Mouse (Mus musculus) gastrocnemius, postnatal 4 days (tissue): ENCODE data around the gene Hs2st1. TPM values are rescaled to one million over a fixed set of nuclear protein-coding genes. Genes with fewer than 3 reads are reported as not detected.

Experiments
- DNase-seq, 2 experiments: peaks; one replicate each; pipeline ENCODE4 v3.0.0; 2021 to 2022; ENCODE audit warnings: low spot score in 2 of 2, mixed read lengths in 2 of 2
- total RNA-seq, 2 experiments: library from RNA; stranded (reverse); gene quantifications; 2 replicates each; pipeline ENCODE4 v1.2.3; 2021

Gene Hs2st1
- total RNA-seq, 2 experiments from 2014 or later, result 36.7 to 37.7 TPM

- DNase-seq, result no peak
Observed at GRCm38 (mm10) chr3:144401292-144401691, 168.7 kb downstream of the Hs2st1 start.

DNA sequence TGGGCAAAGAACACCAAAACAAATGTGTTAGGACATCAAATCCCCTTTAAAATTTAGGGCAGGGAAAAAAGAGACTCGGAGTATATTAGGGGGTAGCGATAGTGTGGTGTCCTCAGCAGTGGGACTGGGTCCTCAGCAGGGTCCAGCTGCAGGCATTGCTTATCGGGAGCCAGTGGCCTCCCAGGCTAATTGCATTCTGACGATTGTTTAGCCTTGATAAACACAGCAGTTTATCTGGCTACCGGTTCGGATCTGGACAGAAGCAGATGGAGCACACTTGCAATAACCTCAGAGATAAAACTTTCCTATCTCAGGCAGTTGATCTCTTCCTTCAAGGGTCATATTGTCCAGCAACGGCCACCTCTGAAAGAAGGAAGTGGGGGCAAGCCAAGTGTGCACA is 169.1 kb downstream of the Hs2st1 start:
- DNase-seq, result no peak

- DNase-seq, result no peak
Observed at GRCm38 (mm10) chr3:144400374-144400773, 169.6 kb downstream of the Hs2st1 start.

DNA sequence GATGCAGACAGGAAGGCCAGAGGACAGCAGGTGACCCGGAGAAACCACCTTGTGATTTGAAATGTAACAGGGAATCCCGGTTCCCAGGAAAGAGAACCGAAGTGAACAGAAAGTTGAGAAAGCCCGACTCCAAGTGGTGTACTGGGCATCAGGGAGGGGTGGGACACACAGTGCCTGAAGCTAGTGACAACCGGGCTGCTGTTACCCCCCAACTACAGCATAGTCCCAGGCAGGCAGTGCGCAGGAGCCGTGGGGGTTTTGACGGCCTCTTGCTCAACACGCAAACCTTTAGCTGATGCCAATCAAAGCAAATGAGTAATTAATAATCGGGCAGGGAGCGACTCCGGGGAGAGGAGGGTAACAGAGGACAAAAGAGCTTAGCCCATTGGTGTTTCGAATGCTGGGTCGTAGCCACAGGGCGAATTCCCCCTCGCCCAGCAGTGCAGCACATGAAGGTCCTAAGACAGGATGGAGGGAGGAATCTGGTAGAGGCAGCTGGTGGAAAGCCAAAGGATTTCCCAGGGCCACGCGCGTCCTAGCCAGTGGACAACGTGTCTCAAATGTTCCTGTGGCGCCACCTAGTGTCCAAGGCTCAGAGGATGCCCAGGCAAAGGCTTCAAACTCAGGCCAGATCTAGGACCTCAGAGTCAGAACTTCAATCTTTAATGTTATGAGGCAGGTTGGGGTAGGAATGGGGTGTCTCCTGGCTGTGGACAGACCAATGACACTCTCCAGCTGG is 170.5 kb downstream of the Hs2st1 start:
- peak; percentile 78 to 91 for DNase-seq

DNA sequence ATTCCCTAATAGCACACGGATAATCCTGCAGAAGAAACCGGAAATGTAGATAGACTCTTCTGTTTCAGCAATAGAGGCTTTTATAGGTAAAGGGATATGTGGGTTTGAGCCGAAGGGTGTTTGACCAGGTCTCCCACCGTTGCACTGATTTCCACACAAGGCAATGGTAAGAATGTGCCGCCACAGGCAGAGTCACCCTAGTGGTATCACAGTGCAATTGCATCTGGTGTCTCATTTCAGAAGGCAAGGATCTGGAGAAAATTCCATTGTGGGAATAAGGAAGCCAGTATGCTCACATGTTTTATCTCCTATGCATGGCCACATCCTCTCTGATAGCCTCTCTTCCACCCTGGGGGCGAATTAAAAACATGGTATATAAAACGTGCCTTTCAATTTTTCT is 171.8 kb downstream of the Hs2st1 start:
- DNase-seq, result no peak

DNA sequence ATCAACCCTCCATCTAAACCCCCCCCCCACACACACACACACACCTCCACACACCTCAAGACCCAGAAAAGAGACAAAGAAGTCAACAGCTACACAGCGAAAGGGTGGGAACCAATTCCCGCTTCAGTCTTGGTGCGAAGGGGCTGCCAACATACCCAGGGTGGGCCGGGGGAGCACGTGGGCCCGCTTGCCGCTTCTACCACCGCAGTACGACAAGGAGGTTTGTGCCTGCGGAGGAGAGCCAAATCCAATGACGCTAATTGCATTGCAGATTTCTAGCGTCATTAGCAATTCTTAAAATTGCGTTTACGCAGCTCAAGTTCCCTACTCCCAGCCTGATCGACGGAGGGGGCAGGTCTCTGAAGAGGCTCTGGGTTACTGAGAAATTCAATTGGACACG is 173.5 kb downstream of the Hs2st1 start:
- DNase-seq, result no peak

DNA sequence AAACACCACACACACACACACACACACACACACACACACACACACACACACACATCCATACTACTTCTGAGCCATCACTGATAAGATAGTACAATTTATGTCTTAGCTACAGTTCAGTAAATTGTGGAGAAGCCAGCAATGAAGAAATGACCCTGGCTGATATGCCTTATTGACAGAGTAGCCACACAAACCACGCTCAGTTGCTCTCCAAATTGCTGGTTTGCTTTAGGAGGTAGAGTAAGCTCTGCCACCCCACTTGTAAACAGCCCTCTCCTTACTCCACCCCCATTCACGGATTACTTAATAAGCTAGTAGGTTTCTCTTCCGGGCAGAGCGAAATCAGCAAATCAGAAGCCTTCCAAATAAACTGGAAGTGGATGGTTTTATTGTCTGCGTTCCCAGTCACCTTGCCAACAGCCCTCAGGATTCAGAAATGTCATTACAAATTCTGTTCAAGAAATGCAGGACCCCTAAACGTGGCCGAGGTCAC is 175.5 kb downstream of the Hs2st1 start:
- no peak for DNase-seq

- DNase-seq, result no peak
Observed at GRCm38 (mm10) chr3:144386446-144386845, 183.5 kb downstream of the Hs2st1 start.

GRCm38 (mm10) chr3:144384648-144385047 is 185.3 kb downstream of the Hs2st1 start:
- no peak for DNase-seq

DNA sequence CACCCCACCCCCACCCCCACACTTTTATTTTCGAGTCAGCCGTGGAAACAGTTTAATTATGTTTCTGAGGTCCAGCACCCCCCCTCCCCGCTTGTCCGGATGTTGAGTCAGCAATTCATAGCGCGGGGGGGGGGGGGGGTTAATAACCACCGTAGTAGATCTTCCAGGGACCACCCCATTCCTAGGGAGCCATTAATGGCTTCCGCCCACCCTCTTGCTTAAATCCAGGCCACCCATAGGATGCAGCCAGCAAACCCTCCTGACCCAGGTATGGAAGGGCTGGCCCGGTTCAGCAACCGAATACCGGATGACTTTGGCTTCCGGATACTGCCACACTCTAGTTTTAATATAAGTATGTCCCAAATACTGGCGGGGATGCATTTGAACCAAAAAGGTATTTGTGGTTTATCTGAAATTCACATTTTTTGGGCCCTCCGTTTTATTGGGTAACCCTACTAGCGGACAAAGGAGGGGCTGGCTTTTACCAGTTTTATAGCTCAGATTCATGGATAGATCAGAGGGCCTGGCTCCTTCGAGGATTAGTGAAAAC is 188.5 kb downstream of the Hs2st1 start:
- DNase-seq, result no peak

DNA sequence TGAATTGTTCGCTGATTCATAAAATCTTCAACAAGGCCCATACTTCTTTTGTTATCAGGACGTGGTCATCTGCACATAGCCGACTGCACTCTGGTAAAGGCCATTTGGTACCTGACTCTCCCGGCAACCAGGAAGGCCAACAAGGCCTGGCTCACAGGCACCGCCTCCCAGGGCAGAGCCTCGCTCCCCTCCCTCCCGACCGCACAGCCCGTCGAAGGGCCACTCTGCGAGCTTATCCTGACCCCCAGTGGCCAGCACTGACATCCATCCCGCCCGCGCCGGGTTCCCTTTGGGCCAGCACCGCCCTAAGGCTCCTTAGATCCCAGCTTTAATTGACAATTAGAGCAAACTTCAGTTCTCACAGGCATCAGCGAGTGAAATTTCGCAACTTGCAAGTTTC is 189.1 kb downstream of the Hs2st1 start:
- peak; percentile 72 to 85 for DNase-seq

GRCm38 (mm10) chr3:144379801-144380200 is 190.2 kb downstream of the Hs2st1 start:
- no peak for DNase-seq

Other genes starting within 250 kb of the Hs2st1 start
- gene Selenof, start 123 bp upstream of the Hs2st1 start, total RNA-seq, result 100 to 1,000 TPM; 226 to 228 TPM
- 100 to 1,000 TPM; 276 to 331 TPM for gene Sh3glb1, start 150.2 kb upstream of the Hs2st1 start, total RNA-seq
- gene Clca3a1, start 190.8 kb upstream of the Hs2st1 start, total RNA-seq, result under 1 TPM; 0.23 to 0.69 TPM
- gene Clca3a2, start 249.3 kb upstream of the Hs2st1 start, total RNA-seq, result under 1 TPM in 1 of 2 experiments, not detected in 1; 0.10 TPM